25 mouse cellular contexts compared by ENCODE assay signal in genomic region chr10:3117451-3118070, GRCm38 (mm10).
DNase-seq lines count a peak whose midpoint lies in the region; ATAC-seq and TF ChIP-seq lines count a peak whose summit lies in the region.
"Had no signal": no experiment of that assay in that cellular context is flagged by ENCODE, and none has a peak within 500 bp of the region (broad histone marks: within the 10 kb centered on the region; RNA-seq: fewer than 3 reads in every experiment).

No protein-coding gene starts in this region.

- no peak overlapping the region for H3K4me3 ChIP-seq in ES-E14 (ENCODE audit: insufficient read depth in 1 of 2, low read depth in 1 of 2, low read length in 2 of 2, poor library complexity in 1 of 2, severe bottlenecking in 1 of 2)
- no peak overlapping the region for H3K4me3 ChIP-seq in limb, embryonic 10.5 days
- H3K4me3 ChIP-seq: embryonic facial prominence, embryonic 10.5 days; embryonic facial prominence, embryonic 12.5 days; forebrain, embryonic 10.5 days; forebrain, embryonic 12.5 days had no signal

- no peak for ATAC-seq in erythroid progenitor cell, adult 5-6 weeks (replicated peaks; ENCODE audit: low FRiP score, poor library complexity, severe bottlenecking)
- ATAC-seq: activated CD4-positive, CD25-positive, alpha-beta regulatory T cell, adult 4 months; CD4-positive, CD25-positive, alpha-beta regulatory T cell, adult 4 months; forebrain, embryonic 14.5 days; forebrain, embryonic 16.5 days; Patski had no signal

- H3K36me3 ChIP-seq in ES-E14 (ENCODE audit: control insufficient read depth, insufficient read depth, low read length, poor library complexity, severe bottlenecking) = no peaks in the 10 kb centered on the region
- H3K36me3 ChIP-seq in limb, embryonic 10.5 days = no peaks in the 10 kb centered on the region
- H3K36me3 ChIP-seq: embryonic facial prominence, embryonic 10.5 days; embryonic facial prominence, embryonic 12.5 days; forebrain, embryonic 10.5 days; forebrain, embryonic 12.5 days; G1E had no signal

- H3K27me3 ChIP-seq in limb, embryonic 10.5 days (ENCODE audit: low read depth, poor library complexity, severe bottlenecking) = no peaks in the 10 kb centered on the region
- H3K27me3 ChIP-seq: CH12.LX; embryonic facial prominence, embryonic 12.5 days; forebrain, embryonic 12.5 days; Patski had no signal

- in situ Hi-C loops in ES-E14 (cut with MboI; ENCODE audit: low sequenced_read_pairs in 2 of 2, unreplicated experiment in 2 of 2) = no loop called here

- 0 out of 4 replicates have a peak, but pooled peaks cover 0 to 3% of the 10 kb centered on the region in 2 experiments for H3K4me1 ChIP-seq in ES-E14 (ENCODE audit: control insufficient read depth in 2 of 2, insufficient read depth in 2 of 2, low read length in 2 of 2, poor library complexity in 1 of 2)
- H3K4me1 ChIP-seq in limb, embryonic 10.5 days = no peaks in the 10 kb centered on the region
- H3K4me1 ChIP-seq: embryonic facial prominence, embryonic 10.5 days; embryonic facial prominence, embryonic 12.5 days; forebrain, embryonic 10.5 days; forebrain, embryonic 12.5 days had no signal

- WGBS in limb, embryonic 10.5 days = 89% methylated on average over 3 of the region's 3 CpGs

- no peaks in the 10 kb centered on the region for H3K9me3 ChIP-seq in ES-E14 (ENCODE audit: control insufficient read depth, insufficient read depth, low read depth, low read length)
- peaks cover 70% of the 10 kb centered on the region for H3K9me3 ChIP-seq in limb, embryonic 10.5 days (replicated peaks)

- no peak overlapping the region for H3K9ac ChIP-seq in ES-E14 (ENCODE audit: insufficient read depth, low read depth, low read length, poor library complexity, severe bottlenecking)
- H3K9ac ChIP-seq: embryonic facial prominence, embryonic 12.5 days; forebrain, embryonic 12.5 days had no signal

- H3K27ac ChIP-seq in ES-E14 (ENCODE audit: insufficient read depth, low read depth, low read length, poor library complexity, severe bottlenecking) = no peak overlapping the region
- H3K27ac ChIP-seq in limb, embryonic 10.5 days = no peak overlapping the region
- H3K27ac ChIP-seq: embryonic facial prominence, embryonic 10.5 days; embryonic facial prominence, embryonic 12.5 days; forebrain, embryonic 10.5 days; forebrain, embryonic 12.5 days had no signal

- peak; percentile 73 for DNase-seq in 416B (ENCODE audit: low read depth)
- peak; percentile 7 for DNase-seq in ES-E14 (ENCODE audit: low read depth, low spot score)
- peak; percentile 65 for DNase-seq in ZHBTc4 (ENCODE audit: low read depth, low spot score)
- no peak for DNase-seq in limb, embryonic 10.5 days (ENCODE audit: low spot score)
- DNase-seq in embryo, embryonic 10 days (ENCODE audit: low spot score) = no peak
- DNase-seq: adrenal gland, adult 8-10 months; adrenal gland, postnatal 14 days; adrenal gland, postnatal 36 days; cerebellum, adult 11-12 months; cerebellum, adult 2 months; cerebellum, adult 9-10 months; cerebellum, postnatal 10 days; cerebellum, postnatal 25 days had no signal

TF ChIP-seq in ES-E14, 5 proteins besides CTCF, POLR2A, EP300 and RAD21:
- TF ChIP-seq CHD2 (IDR thresholded peaks at IDR 0.05; ENCODE audit: low read depth, low read length) (no peak), HCFC1 (IDR thresholded peaks at IDR 0.05; ENCODE audit: borderline replicate concordance, insufficient read depth, low read length) (no peak), MAFK (IDR thresholded peaks at IDR 0.05; ENCODE audit: insufficient read depth, low read depth, low read length) (no peak)

Comparison
In these comparisons a context has a peak if more than half of its experiments do, and no peak if none do; other contexts are left out.
1. DNase-seq: peak in 416B (single experiment), ES-E14 (single experiment) and ZHBTc4 (single experiment); none in limb, embryonic 10.5 days (single experiment) and embryo, embryonic 10 days (single experiment).